Mouse (Mus musculus) cerebellum, adult (tissue): ENCODE measurements around the gene Meltf.
"Not testable (repeated sequence)": the region's sequence is repeated elsewhere in the genome, so short reads cannot be mapped to it uniquely, and the experiment has no call there.

Source experiments
- ATAC-seq: cut with Nextera tagmentation; 2 replicates; pipeline ENCODE4 v1.9.2; 2017; ENCODE audit warnings: mild to moderate bottlenecking, moderate library complexity, mixed read lengths; ENCODE audit not compliant: insufficient number of reproducible peaks, low FRiP score, low TSS enrichment

Gene Meltf

DNA sequence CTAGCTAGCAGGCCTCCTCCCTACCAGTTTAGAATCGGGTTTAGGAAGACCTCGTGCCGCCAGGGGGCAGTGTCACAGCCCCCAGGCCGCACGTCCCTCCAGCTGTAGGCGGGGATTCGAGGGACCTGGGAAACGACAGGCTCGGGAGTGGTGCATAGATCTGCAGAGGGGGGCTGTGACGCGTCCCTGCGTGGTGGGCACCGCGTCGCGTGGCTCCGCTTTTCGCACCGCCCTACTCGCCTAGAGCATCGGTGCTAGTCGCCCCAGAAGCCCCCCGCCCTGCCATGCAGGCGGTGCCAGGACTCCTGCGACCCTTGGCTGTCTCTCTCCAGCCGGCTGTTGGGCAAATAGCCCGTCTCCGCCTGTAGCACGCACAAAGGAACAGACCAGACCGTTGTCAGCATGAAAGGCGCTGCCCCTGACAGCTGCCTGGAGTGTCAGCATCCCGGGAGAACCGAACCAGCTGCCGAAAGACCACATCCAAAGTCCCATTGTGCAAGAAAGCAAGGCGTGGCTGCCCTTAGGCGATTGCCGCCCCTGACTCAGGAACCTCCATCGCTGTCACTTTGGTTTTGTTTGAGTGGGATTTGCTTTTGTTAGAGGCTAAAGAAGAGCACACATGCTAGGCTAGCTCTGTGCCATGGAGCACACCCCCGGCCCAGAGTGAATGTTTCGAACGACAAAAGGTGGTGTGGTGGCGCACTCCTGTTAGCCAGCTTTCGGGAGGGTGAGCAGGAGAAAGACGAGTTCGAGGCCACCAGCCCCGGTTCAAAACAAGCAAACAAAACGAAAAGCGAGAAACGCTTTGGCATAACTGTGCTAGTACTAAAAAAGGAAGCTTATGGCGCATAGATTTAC lies 54.5 kb downstream of the Meltf start:
- ATAC-seq = peak; percentile 90

DNA sequence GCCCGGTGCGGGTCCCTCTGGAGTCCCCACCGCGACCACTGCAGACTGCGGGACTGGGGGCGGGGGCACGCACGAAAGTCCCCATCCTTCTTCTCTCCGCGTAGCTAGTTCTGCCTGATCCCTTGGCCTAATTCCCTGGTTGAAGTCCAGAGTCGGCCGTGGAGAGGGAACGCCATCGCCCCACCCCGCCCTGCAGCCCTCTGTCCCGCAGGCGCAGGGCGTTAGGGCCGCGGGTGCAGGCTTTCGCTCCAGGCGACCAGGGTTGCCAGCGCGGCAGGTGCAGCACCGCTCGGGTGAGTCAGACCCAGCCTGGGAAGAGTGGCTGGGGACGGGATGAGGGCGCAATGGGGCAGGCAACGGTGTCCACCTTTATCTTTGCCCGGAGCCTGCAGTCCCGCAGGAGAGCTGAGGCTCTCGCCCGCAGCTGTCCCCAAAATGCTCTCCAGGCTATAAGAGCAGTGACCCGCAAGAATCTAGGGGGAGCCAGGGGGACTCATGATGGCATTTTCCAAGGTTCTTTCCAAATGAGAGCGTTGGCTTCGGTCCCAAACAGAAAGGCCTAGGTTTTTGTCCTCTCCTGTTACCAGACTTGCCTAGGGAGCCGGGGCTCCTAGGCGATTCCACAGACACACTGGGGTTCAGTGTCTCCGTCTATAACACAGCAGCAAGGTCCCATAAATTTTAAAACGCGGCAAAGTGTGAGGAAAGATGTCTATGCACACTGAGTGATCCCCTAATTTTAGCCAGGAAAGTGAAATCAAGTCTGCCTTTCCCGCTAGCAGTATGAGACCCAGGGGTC lies 55.3 kb downstream of the Meltf start, which contains the start of gene Pigz:
Gene Pigz, plus strand, starts transcription at position 101 of the 799 bp plus-strand sequence.
- peak; percentile 59 for ATAC-seq

DNA sequence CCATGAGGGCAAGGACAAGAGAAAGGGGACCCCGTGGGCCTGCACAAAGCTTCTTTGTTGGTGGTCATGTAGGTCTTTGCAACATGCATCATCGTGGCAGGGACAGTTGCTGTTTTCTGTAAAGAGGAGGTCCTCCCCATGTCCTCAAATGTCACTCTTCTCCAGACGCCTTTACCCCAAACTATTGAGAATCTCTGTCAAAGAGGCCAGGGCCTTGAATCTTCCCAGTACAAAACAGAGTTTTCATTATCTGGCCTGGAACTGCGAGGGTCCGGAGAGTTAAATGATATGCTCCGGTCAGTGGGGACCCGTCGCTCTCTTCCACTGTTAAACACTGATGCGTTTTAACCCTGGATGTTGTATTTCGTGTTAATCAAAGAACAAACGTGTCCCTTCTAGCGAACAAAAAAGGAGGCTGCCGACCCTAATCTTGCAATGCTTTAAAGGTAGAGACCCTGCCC lies 56.0 kb downstream of the Meltf start:
- ATAC-seq = no peak

DNA sequence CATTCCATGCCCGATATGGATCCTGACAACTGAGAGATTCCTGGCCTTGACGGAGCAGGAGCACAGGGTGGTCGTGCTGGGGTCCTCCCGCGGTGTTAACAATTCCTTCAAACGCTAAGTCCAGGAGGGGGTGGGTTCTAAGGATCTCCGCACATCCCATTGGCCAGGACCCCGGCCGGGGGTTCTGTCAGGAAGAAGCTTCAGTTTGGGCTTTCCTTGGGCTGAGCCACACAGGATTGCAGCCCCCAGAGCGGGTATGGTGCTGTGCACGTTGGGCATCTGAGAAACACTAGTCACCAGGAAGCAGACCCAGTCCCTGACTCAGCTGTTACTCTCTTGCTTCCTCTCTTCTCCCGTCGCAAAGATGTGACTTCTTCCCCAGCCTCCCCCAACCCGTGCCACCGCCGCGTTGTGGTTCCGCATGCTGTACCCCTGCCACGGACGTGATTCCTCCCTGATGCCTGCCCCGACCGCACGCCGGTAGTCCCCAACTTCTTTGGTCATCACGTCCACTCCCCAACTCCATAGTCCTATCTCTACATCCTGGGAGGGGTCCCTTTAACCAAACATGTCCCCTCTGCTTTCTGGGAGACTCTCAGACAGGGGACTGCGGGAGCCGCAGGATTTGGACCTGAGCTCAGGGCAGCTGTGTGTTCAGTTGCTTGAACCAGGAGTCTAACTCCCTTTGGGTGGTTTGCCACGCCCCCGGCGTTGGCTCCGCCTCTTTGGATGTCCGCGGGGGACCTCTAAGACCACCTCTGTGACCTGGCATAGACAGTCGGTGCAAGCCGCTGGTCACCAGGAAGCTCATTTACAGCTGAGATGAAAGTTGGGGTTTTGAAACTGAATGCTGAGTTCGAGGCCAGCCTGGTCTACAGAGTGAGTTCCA lies 56.7 kb downstream of the Meltf start:
- ATAC-seq = no peak

DNA sequence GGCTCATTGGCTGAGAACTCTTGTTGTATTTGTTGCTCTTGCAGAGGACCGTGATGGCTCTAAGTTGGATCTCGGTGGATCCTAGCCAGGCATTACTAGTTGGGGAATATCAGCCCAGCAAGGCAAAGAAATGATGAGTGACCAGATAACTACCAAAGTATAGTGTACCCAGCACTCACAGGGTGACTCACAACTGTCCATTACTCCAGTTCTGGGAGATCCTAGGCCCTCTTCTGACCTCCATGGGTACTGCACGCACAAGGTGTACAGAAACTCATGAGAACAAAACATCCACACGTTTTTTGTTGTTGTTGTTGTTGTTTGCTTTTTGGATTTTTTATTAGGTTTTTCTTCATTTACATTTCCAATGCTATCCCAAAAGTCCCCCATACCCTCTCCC lies 58.0 kb downstream of the Meltf start:
- ATAC-seq = no peak

DNA sequence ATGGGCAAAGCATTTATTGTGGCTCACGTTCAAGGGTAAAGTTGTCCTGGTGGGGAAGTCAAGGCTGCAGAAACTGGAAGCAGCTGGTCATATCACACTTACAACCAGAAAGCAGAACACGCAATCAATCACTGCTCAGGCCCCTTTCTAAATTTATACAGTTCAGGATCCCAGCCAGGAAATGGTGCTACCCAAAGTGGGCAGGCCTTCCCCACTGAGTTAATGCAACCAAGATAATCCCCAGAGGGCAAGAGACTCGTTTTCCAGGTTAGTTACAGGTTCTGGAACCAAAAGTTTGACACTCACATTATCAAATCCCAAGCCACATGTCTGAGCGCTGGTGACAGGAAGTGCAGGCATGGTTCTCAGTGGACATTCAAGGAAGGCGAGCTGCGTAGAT lies 60.2 kb downstream of the Meltf start:
- ATAC-seq = no peak

DNA sequence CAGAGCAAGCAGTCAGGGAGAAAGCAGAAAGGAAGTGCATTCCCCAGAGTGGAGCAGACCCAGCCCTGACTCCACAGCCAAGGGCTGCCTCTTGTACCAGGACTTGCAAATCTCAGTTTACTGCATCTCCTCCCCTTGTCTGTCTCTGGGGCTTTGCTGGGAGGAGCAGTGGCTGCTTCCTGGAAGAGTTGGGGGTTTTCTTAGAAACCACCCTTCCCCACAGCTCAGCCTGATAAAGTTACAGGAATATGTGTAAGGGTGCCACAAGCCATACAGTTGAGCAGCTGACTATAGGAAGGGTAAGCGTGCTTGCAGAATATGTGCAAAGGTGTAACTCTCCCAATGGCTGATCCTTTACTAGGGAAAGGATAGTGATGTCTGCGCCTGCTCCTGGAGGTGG lies 62.0 kb downstream of the Meltf start:
- no peak for ATAC-seq

DNA sequence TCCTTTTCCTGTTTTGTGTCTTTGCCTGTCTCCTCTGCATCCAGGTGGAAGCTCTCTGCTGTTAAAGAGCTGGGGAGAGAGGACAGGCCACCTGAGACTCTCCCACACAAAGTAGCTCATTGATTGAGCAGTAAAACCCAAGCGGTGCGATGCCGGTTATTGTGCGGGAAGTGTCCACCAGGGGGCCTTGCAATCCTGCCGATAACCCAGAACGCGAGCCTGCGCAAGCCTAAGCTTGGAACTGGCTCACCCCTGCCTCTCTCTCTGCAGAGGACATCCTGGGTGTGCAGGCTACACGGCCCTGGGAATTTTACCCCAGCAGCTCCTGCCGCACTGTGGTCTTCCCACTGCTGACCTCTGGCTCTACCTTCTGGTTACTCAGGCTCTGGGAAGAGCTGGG lies 65.4 kb downstream of the Meltf start:
- peak; percentile 50; the same call in 1 of the 2 replicates for ATAC-seq

DNA sequence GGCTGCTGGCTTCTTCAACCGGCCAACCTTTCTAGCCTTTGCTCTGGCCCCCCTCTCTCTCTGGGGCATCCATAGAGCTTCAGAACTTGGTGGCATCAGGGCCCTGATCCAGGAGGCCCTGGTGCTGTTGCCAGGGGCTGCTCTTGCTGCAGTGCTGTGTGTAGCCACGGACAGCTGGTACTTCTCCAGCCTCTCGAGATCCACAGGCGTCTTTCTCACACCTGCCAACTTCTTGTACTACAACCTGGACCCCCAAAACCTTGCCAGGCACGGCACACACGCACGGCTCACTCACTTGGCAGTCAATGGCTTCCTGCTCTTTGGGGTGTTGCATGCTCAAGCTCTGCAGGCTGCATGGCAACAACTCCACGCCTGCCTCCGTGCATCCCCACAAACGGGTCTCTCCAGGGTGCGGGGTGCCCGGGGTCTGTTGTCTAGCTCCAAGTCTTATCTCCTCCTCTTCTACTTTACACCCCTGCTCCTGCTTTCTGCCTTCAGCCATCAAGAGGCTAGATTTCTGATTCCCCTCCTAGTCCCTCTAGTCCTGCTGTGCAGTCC lies 66.2 kb downstream of the Meltf start:
- no peak for ATAC-seq

DNA sequence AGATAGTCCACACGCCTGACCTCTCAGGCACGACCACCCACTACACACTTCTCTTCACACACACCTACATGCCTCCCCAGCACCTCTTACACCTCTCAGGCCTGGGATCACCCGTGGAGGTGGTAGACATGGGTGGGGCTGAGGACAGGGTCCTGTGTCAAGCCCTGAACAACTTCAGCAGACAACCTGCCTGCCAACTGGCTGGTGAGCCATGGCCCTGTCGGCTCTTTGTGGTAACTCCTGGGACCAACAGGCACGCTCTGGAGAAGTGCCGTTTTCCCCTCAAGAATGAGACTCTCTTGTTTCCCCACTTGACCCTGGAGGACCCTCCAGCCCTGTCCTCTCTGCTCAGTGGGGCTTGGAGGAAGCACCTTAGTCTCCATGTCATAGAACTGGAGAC lies 66.8 kb downstream of the Meltf start:
- ATAC-seq = no peak

DNA sequence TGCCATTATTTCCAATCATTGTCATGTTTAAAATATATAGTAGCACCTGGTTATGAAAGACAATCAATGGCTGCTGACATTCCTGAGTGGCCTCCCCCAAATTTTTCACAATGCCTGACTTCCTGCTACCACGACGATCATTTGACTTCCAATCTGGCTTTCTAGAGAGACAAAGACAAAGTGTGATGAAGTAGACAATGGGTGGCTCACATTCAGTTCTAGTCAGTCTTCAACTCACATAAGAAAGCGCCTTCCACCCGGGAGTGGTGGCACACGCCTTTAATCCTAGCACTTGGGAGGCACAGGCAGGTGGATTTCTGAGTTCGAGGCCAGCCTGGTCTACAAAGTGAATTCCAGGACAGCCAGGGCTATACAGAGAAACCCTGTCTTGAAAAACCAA lies 67.4 kb downstream of the Meltf start:
- not testable (repeated sequence) for ATAC-seq

DNA sequence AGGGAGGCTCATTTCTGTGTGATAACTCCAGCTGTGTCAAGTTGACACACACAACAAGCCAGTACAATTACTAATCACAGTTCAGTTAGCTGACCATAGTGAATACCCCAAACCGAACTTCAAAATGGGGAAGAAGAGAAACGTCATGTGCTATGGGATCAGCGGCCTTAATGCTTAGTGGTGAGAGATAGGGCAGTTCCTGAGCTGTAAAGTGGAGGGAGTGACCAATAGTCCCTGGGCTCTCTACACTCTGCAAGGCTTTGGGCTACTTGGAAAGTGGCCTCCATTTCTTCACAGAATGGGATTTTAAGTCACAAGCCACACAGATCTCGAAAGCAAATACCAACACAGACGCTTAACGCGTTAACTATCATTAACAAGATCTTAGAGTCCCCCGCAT lies 68.7 kb downstream of the Meltf start:
- no peak for ATAC-seq

DNA sequence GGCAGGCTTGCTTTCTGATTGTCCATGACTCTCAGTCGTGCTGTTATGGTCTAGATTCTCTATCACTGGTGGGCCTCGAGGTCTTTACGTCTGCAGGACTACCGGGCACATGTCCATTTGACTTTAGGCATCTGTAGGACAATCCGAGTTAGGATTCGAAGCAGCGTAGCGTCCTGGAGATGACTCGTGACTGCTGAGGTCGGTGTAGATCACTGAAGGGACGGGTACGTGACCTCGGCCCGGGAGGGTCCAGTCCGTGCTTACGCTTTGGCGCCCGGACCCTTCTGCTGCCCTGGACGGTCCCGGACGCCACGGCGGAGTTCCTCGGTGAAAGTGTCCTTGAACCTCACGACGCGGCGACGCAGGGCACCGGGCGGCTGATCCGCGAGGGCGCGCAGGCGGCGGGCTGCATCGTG lies 69.3 kb downstream of the Meltf start:
- peak; percentile 26 for ATAC-seq

DNA sequence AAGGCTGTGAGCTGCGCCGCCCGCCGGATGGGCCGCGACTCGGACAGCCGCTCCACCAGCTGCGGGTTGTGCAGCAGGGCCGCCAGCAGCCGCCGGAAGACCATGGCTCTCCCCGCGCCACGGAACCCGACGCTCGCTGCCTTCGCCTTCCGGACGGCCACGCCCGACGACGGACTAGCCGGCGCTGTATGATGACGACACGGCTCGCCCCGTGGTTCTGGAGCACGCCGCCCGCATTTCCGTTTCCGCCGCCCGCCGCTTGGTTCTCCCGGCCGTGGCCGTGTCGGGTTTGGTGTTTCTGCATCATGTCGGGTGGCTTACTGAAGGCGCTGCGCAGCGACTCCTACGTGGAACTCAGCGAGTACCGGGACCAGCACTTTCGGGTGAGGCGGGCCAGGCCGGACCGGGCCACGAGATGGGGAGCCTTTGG lies 69.8 kb downstream of the Meltf start, which contains the start of the genes 0610012G03Rik and Ncbp2:
Gene 0610012G03Rik, minus strand, starts transcription at position 150 of the 430 bp plus-strand sequence.
Gene Ncbp2, plus strand, starts transcription at position 169 of the 430 bp plus-strand sequence.
- ATAC-seq = peak; percentile 77
